Mouse (Mus musculus): ENCODE measurements around the gene Nudt21.

- TF ChIP-seq POLR2A (IDR thresholded peaks at IDR 0.05; ENCODE audit: borderline replicate concordance, control insufficient read depth, low read depth, low read length) (no peak), CTCF (IDR thresholded peaks at IDR 0.05; ENCODE audit: control insufficient read depth, insufficient read depth, low read length) (no peak)
These were observed 3.2 kb downstream of the Nudt21 start for GRCm38 (mm10) chr8:94033601-94034000.
